Mouse (Mus musculus) adrenal gland, adult (tissue): ENCODE measurements around the gene Ephx4.
"Not testable (repeated sequence)": the region's sequence is repeated elsewhere in the genome, so short reads cannot be mapped to it uniquely, and the experiment has no call there.

ENCODE experiments used
- DNase-seq, 2 experiments: peaks; one replicate each; pipeline ENCODE4 v3.0.0; 2022 to 2023; ENCODE audit warnings: low spot score in 1 of 2; ENCODE audit not compliant: inconsistent age in 2 of 2

Ephx4 gene

DNA sequence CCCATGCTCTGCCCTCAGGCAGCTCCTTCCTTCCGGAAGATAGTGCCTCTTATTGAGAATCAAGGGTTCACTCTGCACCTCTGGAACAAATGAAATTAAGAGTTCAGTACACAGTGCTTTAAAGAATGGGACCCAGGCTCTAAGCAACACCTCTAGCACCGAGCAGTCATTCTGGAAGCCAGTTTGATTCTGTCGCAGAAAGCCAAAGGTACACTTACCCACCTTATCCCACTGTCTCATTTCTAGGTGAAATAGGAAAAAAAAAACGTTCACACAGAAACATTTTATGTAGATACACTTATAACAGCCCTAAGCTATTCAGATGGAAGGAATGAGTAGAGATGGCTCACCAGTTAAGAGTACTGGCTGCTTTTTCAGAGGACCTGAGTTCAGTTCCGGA lies at the start of gene Ephx4:
TSS of gene Ephx4 (plus strand) at position 301 of the 400 bp plus-strand sequence.
- DNase-seq, result no peak

GRCm38 (mm10) chr5:107353981-107354380 lies 48.6 kb upstream of the Ephx4 start:
- no peak for DNase-seq

DNA sequence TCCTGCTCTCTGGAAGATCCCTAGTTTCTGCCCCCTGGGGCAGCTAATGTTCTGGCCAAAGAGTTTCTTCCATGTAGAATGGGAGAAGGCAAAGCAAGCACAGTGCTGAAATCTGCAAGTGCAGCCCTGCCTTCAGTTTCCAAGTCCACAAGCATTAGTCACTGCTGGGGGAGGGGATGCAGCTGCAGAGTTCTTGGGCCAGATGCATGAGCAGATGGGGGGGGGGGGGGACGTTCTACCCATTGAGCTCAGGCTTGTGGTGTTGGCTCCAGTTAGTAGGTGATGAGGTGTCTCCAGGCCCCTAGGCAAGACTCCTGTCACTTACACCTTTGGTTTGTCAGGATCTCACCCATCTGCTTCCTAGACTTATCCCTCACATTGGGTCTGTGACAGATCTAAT lies 46.7 kb upstream of the Ephx4 start:
- peak in 1 of 2 experiments; percentile 33 for DNase-seq

GRCm38 (mm10) chr5:107357723-107358122 lies 44.8 kb upstream of the Ephx4 start:
- DNase-seq, result no peak

- peak; percentile 91 to 98 for DNase-seq
Observed at GRCm38 (mm10) chr5:107359395-107360053, 43.0 kb upstream of the Ephx4 start.

DNA sequence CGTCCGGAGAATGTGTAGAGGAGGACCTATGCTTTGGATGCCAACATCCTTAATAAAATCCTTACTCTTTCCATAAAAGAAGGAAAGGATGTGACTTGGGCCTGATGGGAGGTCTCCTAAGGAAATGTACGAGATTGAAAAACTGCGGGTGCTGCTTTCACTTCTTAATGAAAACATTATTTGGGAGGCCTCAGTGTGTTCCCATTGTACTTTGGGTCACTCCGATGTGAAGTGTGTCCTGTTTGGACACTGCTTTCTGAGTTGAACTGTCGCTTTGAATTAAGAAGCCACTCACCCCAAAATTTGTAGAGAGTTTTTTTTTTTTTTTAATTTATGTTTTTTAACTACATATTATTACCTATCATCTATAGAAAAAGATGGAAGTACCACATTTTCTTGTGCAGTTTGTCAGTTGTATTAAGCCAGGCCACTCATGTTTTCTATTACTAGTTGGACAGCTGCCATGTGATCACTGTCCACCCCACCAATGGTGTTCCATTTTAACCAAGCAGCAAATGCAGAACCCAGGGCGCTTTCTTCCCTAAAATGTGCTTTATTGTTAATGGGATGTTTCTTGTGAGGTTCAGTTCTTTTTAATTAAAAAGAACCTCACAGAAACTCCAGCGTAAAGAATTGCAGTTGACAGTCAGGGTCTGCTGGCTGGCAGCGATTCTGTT lies 42.3 kb upstream of the Ephx4 start:
- DNase-seq, result peak in 1 of 2 experiments; percentile 64

DNA sequence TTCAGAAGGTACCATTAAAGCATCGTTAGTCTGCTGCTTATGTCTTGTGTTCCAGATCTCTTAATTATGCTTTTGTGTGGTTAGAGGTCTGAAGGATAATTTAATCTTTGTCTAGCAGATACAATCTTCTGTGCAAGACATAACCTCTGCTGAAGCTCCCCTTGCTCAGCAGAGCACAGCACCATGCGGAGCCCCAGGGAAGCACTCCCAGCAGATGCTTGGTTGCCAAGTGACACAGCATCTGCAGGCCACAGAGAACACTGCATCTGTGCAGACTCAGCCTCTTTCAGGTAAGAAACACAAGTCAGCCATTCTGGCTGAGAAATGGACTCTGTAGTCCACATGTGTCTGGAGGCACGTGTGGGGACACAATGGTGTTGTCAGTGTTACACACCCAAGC lies 32.5 kb upstream of the Ephx4 start:
- no peak for DNase-seq

DNA sequence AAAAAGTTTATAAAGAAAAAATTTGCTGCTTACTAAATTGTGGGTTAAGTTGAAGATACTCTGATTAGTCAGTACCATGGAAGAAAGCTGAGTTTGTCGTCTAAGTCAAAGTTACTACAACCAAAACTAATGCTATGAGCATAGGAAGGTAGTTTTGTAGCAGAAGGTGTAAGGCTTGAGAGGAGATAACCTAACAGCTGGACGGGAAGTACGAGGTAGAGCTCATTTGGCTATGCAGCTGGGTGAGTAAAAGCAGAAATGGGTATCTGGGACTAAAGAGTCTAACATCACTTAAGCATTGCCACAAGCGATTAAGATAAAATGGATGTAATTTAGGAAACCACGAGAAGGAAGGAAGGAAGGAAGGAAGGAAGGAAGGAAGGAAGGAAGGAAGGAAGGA lies 31.2 kb upstream of the Ephx4 start:
- no peak for DNase-seq

DNA sequence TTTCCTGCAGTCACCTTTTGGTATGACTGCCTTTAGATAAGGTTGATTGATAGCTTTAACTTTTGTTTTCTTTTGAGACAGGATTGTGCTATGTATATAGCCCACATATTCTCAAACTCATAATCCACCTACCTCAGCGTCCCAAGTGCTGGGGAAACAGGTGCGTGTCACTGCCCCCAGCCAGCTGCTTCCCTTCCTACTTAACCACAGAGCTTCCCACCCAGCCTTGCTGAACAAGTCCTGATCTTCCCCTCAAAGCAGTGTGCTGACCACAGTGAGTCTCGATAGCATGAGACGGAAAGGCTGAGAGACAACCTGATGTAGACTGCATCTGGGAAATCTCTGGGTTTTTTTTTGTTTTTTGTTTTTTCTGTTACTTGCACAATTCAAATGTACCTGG lies 29.3 kb upstream of the Ephx4 start:
- no peak for DNase-seq

DNA sequence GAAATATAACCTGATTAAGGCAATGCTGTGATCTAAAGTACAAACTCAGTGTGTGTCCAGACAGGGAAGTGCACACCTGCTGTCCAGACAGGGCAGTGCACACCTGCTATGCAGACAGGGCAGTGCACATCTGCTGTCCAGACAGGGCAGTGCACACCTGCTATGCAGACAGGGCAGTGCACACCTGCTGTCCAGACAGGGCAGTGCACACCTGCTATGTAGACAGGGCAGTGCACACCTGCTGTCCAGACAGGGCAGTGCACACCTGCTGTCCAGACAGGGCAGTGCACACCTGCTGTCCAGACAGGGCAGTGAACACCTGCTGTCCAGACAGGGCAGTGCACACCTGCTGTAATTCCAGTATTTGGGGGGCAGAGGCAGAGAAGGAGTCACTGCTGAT lies 16.1 kb upstream of the Ephx4 start:
- DNase-seq, result not testable (repeated sequence)

GRCm38 (mm10) chr5:107387788-107388187 lies 14.7 kb upstream of the Ephx4 start:
- no peak for DNase-seq

GRCm38 (mm10) chr5:107389373-107389772 lies 13.2 kb upstream of the Ephx4 start:
- DNase-seq, result no peak

- DNase-seq, result no peak
Observed at GRCm38 (mm10) chr5:107394437-107394836, 8.1 kb upstream of the Ephx4 start.

GRCm38 (mm10) chr5:107403011-107403946 lies 743 bp downstream of the Ephx4 start:
- peak; percentile 9 to 53 for DNase-seq

GRCm38 (mm10) chr5:107403947-107404684 lies 1.6 kb downstream of the Ephx4 start:
- peak in 1 of 2 experiments; percentile 26 for DNase-seq

DNA sequence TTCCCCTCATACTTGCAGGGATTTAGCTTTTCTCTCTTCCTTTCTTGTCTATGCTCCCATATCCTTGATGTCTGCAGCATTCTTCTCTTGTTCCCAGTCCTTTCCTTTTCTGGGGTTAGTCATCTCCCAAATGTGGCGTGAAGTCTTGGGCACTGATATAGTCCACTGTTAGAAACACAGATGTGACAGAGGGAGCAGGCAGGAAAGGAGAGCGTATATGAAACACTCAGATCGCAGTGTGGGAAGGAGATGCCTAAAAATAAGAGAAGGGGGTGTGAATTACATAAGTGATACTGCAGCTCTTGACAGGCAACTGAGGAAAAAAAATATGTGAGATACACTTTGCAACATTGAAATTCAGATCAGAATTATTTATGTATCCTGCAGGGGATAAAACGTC lies 2.8 kb downstream of the Ephx4 start:
- no peak for DNase-seq

- no peak for DNase-seq
Observed at GRCm38 (mm10) chr5:107410305-107410704, 7.8 kb downstream of the Ephx4 start.

DNA sequence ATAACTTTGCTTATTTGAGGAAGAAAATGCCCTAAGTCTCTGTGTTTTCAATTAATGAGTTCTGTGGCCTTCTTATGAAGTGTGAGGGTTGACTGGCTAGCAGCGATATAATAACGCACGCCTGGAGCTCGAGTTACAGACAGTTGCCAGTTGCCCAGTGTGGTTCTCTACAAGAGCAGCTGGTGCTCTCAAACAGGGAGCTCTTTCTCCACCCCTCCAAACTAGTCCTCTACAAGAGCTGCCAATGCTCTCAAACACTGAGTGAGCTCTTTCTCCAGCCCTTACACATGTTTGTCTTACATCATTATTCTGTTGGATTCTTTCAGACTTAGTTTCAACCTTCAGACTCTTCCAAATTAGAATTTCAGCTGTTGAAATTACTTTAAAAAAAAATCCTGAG lies 8.8 kb downstream of the Ephx4 start:
- no peak for DNase-seq

GRCm38 (mm10) chr5:107412285-107412684 lies 9.7 kb downstream of the Ephx4 start:
- no peak for DNase-seq

GRCm38 (mm10) chr5:107415098-107415497 lies 12.6 kb downstream of the Ephx4 start:
- DNase-seq, result no peak

- DNase-seq, result no peak
Observed at GRCm38 (mm10) chr5:107421676-107422075, 19.1 kb downstream of the Ephx4 start.
